Mouse (Mus musculus) small intestine, adult 2 months (tissue): ENCODE data around the gene Gm21983.

Experiments used
- CTCF ChIP-seq: fragments of 200-500 bp; IDR thresholded peaks from 2 replicates; pipeline ENCODE4 v1.5.1; 2012; ENCODE audit warnings: low read depth, mild to moderate bottlenecking, control low read depth, inconsistent platforms, low read length, moderate library complexity, mixed read lengths; ENCODE audit not compliant: insufficient replicate concordance, insufficient read length; ENCODE audit errors: extremely low read depth
- POLR2A ChIP-seq: fragments of 200-500 bp; IDR thresholded peaks from 2 replicates; pipeline ENCODE4 v1.6.1; 2012; ENCODE audit warnings: low read depth, mild to moderate bottlenecking, control low read depth, inconsistent platforms, low read length, moderate library complexity

DNA sequence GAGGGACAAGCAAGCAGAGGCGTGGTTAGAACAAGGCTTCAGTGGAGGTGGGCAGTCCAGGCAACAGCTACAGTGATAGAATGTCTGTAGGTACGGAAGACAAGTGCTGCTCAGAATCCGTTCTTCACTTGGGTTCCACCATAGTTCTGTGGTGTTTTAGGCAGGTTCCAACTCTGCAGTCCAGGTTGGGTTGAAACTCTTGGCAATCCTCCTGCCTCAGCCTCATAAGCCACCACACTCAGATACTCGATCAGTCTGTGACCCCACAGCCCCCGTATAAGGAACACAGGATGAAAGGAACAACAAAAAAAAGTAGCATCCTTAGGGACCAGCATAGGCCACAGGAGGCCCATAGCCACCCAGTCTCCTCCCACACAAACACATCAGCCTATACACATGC lies 11.5 kb upstream of the Gm21983 start:
- no peak for TF ChIP-seq POLR2A
- TF ChIP-seq CTCF, result no peak
